Mouse (Mus musculus): ENCODE results near the gene Gab3. TPM values are rescaled to one million over a fixed set of nuclear protein-coding genes. Genes with fewer than 3 reads are reported as not detected.
A peak's percentile ranks its signal among the peaks of the same experiment; 100 is the strongest.

Gab3 gene
- total RNA-seq (2021): 1 to 10 TPM; 1.9 to 2.2 TPM
- long read RNA-seq, experiment 1, partial matches to known transcripts: 2 of 6 reads
- long read RNA-seq, experiment 1, other reads (novel, unspliced or antisense): 2 of 6 reads
- long read RNA-seq, experiment 2, partial matches to known transcripts: 0 of 1 reads
- long read RNA-seq, experiment 2, other reads (novel, unspliced or antisense): 1 of 1 reads

- peak within 1 kb of the TSS; percentile 52 for H3K4me3 ChIP-seq
- no peak within 1 kb of the TSS for H3K27ac ChIP-seq
- peak; percentile 33 to 39 for DNase-seq (ENCODE audit: extremely low spot score in 1 of 2, low spot score in 2 of 2)
- intact Hi-C loops (cut with DNase I): loop anchor here (5.0 kb wide), 1 partner anchor 588 kb away; no protein-coding TSS in a partner anchor
- TF ChIP-seq CTCF (IDR thresholded peaks at IDR 0.05): no peak
Observed at GRCm38 (mm10) chrX:75084774-75085508, at the start of gene Gab3. TSS of gene Gab3 (minus strand) at chrX:75085458.

GRCm38 (mm10) chrX:75130467-75131160, 45.4 kb upstream of the Gab3 start, which contains the start of gene Mpp1:
TSS of gene Mpp1 (minus strand) at chrX:75131016.
- TF ChIP-seq CTCF (IDR thresholded peaks at IDR 0.05): no peak
- peak; percentile 57 to 65 for DNase-seq (ENCODE audit: extremely low spot score in 1 of 2, low spot score in 2 of 2)
- intact Hi-C loops (cut with DNase I): loop anchor here (2.0 kb wide), 1 partner anchor 250 kb away; no protein-coding TSS in a partner anchor
- peak within 1 kb of the TSS; percentile 85 for H3K27ac ChIP-seq
- peak within 1 kb of the TSS; percentile 55 for H3K4me3 ChIP-seq

DNA sequence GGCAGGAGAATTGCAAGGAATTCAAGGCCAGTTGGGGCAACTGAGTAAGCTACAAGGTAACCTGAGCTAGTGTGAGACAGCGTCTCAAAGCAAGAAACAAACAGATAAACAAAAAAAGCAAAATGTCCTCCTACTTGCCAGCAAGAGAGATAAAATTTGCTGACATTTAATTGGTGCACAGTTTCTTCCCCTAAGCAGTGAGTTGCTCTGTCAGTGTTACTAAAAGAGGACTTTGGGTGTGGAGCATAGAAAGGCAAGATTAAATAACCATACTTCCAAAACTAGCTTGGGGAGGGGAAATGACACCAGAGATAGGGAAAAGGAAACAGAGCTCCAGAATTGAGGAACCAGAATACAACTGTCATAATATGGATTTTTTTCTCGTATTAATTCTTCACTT, 44.2 kb upstream of the Gab3 start:
- no peak for DNase-seq (ENCODE audit: extremely low spot score in 1 of 2, low spot score in 2 of 2)
- intact Hi-C loops (cut with DNase I): loop anchor here (2.0 to 10.0 kb wide), 2 partner anchors 33 to 395 kb away; no protein-coding TSS in a partner anchor
- peak overlapping the region; percentile 55 for H3K4me3 ChIP-seq
- H3K27ac ChIP-seq: no peak overlapping the region
- TF ChIP-seq CTCF (IDR thresholded peaks at IDR 0.05): no peak

GRCm38 (mm10) chrX:75128333-75128980, 43.2 kb upstream of the Gab3 start:
- intact Hi-C loops (cut with DNase I): loop anchor here (2.0 to 10.0 kb wide), 2 partner anchors 32 to 396 kb away; no protein-coding TSS in a partner anchor
- Histone ChIP-seq H3K27ac (no peak overlapping the region), H3K4me3 (no peak overlapping the region)
- no peak for TF ChIP-seq CTCF (IDR thresholded peaks at IDR 0.05)
- DNase-seq (ENCODE audit: extremely low spot score in 1 of 2, low spot score in 2 of 2): no peak

GRCm38 (mm10) chrX:75126893-75127292, 41.6 kb upstream of the Gab3 start:
- Histone ChIP-seq H3K27ac (no peak overlapping the region), H3K4me3 (no peak overlapping the region)
- intact Hi-C loops (cut with DNase I): loop anchor here (10.0 kb wide), 1 partner anchor 398 kb away; no protein-coding TSS in a partner anchor
- DNase-seq (ENCODE audit: extremely low spot score in 1 of 2, low spot score in 2 of 2): no peak
- TF ChIP-seq CTCF (IDR thresholded peaks at IDR 0.05): no peak

DNA sequence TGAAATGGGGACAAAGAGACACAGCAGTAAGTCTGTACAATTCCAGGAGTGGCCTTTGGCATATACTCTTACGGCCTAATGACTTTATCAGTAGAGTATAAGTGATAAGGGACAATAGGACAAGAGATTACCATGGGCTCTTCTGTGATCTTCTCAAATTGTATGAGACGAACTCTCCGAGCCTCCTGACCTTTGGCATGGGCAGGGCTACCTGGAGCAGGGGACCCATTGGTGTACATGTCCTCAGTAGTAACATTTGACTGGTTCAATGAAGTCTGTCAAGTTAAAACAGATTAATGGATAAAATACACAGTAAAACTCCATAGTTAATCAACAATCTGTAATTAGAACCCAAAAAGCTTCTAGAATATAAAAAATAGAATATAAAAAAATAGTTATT, 40.3 kb upstream of the Gab3 start:
- no peak for DNase-seq (ENCODE audit: extremely low spot score in 1 of 2, low spot score in 2 of 2)
- Histone ChIP-seq H3K27ac (no peak overlapping the region), H3K4me3 (no peak overlapping the region)
- no peak for TF ChIP-seq CTCF (IDR thresholded peaks at IDR 0.05)
- intact Hi-C loops (cut with DNase I): loop anchor here (10.0 kb wide), 1 partner anchor 399 kb away; no protein-coding TSS in a partner anchor

DNA sequence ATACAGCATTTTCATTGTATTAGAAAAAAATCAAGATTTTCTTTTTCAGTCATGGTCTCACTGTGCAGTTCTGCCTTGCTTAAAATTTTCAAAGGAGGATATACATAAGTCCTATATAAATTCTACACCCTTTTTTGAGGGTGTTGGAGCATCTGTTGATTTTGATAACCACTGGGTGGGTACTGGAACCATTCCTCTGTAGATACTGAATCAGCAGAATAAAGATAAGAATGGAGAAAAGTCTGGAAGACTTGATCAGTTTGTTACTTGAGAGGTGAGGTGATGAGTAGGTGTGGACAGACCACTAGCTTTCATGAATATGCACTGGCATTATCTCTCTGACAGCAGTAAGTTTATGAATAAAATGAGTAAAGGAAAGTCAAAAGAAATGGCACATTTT, 30.3 kb upstream of the Gab3 start:
- Histone ChIP-seq H3K4me3 (no peak overlapping the region), H3K27ac (no peak overlapping the region)
- TF ChIP-seq CTCF (IDR thresholded peaks at IDR 0.05): no peak
- no peak for DNase-seq (ENCODE audit: extremely low spot score in 1 of 2, low spot score in 2 of 2)
- intact Hi-C loops (cut with DNase I): no loop called here

DNA sequence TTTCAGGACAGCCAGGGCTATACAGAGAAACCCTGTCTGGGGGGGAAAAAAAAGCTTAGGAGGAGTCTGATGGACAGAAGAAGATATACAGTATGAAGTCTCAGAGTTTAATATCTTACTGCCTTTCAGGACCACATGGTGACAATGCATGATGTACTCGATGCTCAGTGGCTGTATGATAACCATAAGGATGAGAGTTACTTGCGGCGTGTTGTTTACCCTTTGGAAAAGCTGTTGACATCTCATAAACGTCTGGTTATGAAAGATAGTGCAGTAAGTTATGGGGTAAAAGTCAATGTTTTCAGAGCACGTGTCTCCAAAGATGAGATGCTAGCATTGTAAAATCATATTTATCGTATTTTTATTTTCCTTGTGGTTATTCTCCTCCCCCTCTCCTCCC, 17.0 kb upstream of the Gab3 start:
- no peak for DNase-seq (ENCODE audit: extremely low spot score in 1 of 2, low spot score in 2 of 2)
- TF ChIP-seq CTCF (IDR thresholded peaks at IDR 0.05): no peak
- H3K4me3 ChIP-seq: no peak overlapping the region
- no peak overlapping the region for H3K27ac ChIP-seq
- intact Hi-C loops (cut with DNase I): loop anchor here (10.0 kb wide), 1 partner anchor 647 kb away; no protein-coding TSS in a partner anchor

GRCm38 (mm10) chrX:75098799-75099198, 13.5 kb upstream of the Gab3 start:
- intact Hi-C loops (cut with DNase I): no loop called here
- Histone ChIP-seq H3K4me3 (no peak overlapping the region), H3K27ac (no peak overlapping the region)
- TF ChIP-seq CTCF (IDR thresholded peaks at IDR 0.05): no peak
- DNase-seq (ENCODE audit: extremely low spot score in 1 of 2, low spot score in 2 of 2): no peak

DNA sequence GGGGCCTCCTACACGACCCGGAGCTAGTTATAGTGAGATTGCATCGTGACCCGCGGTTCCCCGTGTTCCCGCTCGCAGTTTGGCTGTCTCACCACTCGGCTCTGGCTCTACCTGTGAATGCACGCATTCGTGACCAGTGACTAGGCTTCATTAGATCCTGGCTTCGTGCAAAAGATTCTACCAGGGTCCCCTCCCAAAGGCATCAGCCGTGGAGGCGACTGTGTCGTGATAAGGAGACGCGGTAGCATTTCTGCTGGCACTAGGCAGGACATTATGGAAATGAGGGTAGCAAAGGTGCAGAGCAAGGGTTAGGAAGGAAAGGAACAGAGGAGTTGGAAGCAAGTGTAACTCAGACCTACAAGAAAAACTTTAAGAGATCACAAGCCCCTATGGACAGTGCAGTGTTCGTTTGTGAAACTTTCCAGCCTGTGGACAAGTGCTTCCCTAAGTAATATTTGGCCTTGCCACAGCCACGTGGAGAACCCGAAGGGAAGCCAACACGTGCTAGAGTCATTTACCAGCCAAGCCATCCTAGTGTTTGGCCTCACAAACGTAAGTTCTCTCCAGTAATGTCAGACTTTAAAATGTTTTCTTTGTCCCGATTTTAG, 11.0 kb upstream of the Gab3 start:
- intact Hi-C loops (cut with DNase I): loop anchor here (2.0 kb wide), 1 partner anchor 33 kb away; no protein-coding TSS in a partner anchor
- no peak for TF ChIP-seq CTCF (IDR thresholded peaks at IDR 0.05)
- peak overlapping the region; percentile 37 for H3K27ac ChIP-seq
- no peak for DNase-seq (ENCODE audit: extremely low spot score in 1 of 2, low spot score in 2 of 2)
- peak overlapping the region; percentile 55 for H3K4me3 ChIP-seq

All from left cerebral cortex, adult 2 months (tissue).